Mouse (Mus musculus) midbrain, embryonic 11.5 days (tissue): Measurements from ENCODE around the gene Hist1h2bm. TPM values are rescaled to one million over a fixed set of nuclear protein-coding genes. Genes with fewer than 3 reads are reported as not detected.
"Not testable (repeated sequence)": the region's sequence is repeated elsewhere in the genome, so short reads cannot be mapped to it uniquely, and the experiment has no call there.

Experiments
- ATAC-seq: fragments of 200-750 bp; cut with Nextera tagmentation; 2 replicates; pipeline ENCODE4 v1.8.0; 2017; ENCODE audit warnings: moderate TSS enrichment, moderate library complexity; ENCODE audit not compliant: low FRiP score
- DNase-seq: peaks from one replicate; pipeline ENCODE4 v3.0.0; 2015; ENCODE audit warnings: low spot score; ENCODE audit errors: missing footprints
- H3K27ac ChIP-seq: fragments of 300-500 bp; sonication (generic); 2 replicates; pipeline ENCODE4 v1.5.1; 2014; ENCODE audit warnings: low read depth, low read length
- H3K27me3 ChIP-seq: fragments of 300-500 bp; sonication (generic); 2 replicates; pipeline ENCODE4 v1.6.1; 2014; ENCODE audit warnings: mild to moderate bottlenecking, low read length, moderate library complexity, mixed read lengths; ENCODE audit not compliant: control insufficient read depth, insufficient read depth
- H3K36me3 ChIP-seq: fragments of 300-500 bp; sonication (generic); 2 replicates; pipeline ENCODE4 v1.6.1; 2014; ENCODE audit warnings: mild to moderate bottlenecking, low read length, moderate library complexity, mixed read lengths; ENCODE audit not compliant: control insufficient read depth, insufficient read depth
- H3K4me1 ChIP-seq: fragments of 300-500 bp; sonication (generic); 2 replicates; pipeline ENCODE4 v1.6.1; 2014; ENCODE audit warnings: low read length; ENCODE audit not compliant: control insufficient read depth, insufficient read depth
- H3K4me2 ChIP-seq: fragments of 300-500 bp; sonication (generic); 2 replicates; pipeline ENCODE4 v1.6.1; 2014; ENCODE audit warnings: mild to moderate bottlenecking, moderate library complexity
- H3K4me3 ChIP-seq: fragments of 300-500 bp; sonication (generic); 2 replicates; pipeline ENCODE4 v1.5.1; 2014; ENCODE audit warnings: low read depth, low read length
- H3K9ac ChIP-seq: fragments of 300-500 bp; sonication (generic); 2 replicates; pipeline ENCODE4 v1.6.1; 2014; ENCODE audit warnings: low read length
- H3K9me3 ChIP-seq: fragments of 300-500 bp; sonication (generic); 2 replicates; pipeline ENCODE4 v1.6.1; 2016; ENCODE audit warnings: low read length; ENCODE audit not compliant: control insufficient read depth
- WGBS: fragments of 180-500 bp; shearing (Covaris S2); extraction: QIAGEN DNeasy Blood & Tissue Kit; methylation state at CpG from one replicate; pipeline ENCODE4 v1.1.7; 2014; 5-methylcytosine and 5-hydroxymethylcytosine counted together
- polyA plus RNA-seq: library from polyadenylated mRNA; unstranded; fragments of >200 nt; fragmentation: Nextera tagmentation; extraction: Ambion mirVana; gene quantifications from 2 replicates; pipeline ENCODE4 v1.2.1, GENCODE M21; 2014

Gene Hist1h2bm
- polyA plus RNA-seq, 1 experiment from 2014 or later: 5.7 TPM

- WGBS: 4% methylated on average over 5 of the region's 5 CpGs
- H3K36me3 ChIP-seq: no peaks in the 10 kb centered on the region
- peak overlapping the region; percentile 72 for H3K9ac ChIP-seq
- H3K27ac ChIP-seq: peak overlapping the region; percentile 94
- peak overlapping the region; percentile 87 for H3K4me2 ChIP-seq
- H3K4me3 ChIP-seq: peak overlapping the region; percentile 56
- ATAC-seq: no peak
- peak; percentile 96 for DNase-seq
- no peaks in the 10 kb centered on the region for H3K27me3 ChIP-seq
- peaks cover 10% of the 10 kb centered on the region; the same call in 1 of the 2 replicates for H3K4me1 ChIP-seq
- H3K9me3 ChIP-seq: no peaks in the 10 kb centered on the region
Measured at GRCm38 (mm10) chr13:21749387-21750158, 27.7 kb downstream of the Hist1h2bm start.

- H3K27me3 ChIP-seq, H3K36me3 ChIP-seq, H3K9me3 ChIP-seq: not testable (repeated sequence)
- WGBS: under 1% methylated on average over 39 of the region's 56 CpGs
- peak; percentile 85 for ATAC-seq
- Histone ChIP-seq H3K4me3 (peak within 1 kb of the TSS; percentile 56), H3K4me1 (peaks cover 10% of the 10 kb centered on the region; the same call in 1 of the 2 replicates), H3K9ac (peak within 1 kb of the TSS; percentile 72), H3K27ac (peak within 1 kb of the TSS; percentile 94), H3K4me2 (peak within 1 kb of the TSS; percentile 87)
- DNase-seq: peak; percentile 100
Measured at GRCm38 (mm10) chr13:21750159-21751017, 28.5 kb downstream of the Hist1h2bm start, which contains the start of gene Hist1h4k. Gene Hist1h4k (minus strand): TSS chr13:21750505.

- no peak overlapping the region for H3K4me3 ChIP-seq
- DNase-seq (no peak), ATAC-seq (no peak)
- peaks cover 10% of the 10 kb centered on the region; the same call in 1 of the 2 replicates for H3K4me1 ChIP-seq
- H3K9ac ChIP-seq: no peak overlapping the region
- H3K9me3 ChIP-seq: no peaks in the 10 kb centered on the region
- no peaks in the 10 kb centered on the region for H3K36me3 ChIP-seq
- peak overlapping the region; percentile 40; the same call in 1 of the 2 replicates for H3K27ac ChIP-seq
- no peaks in the 10 kb centered on the region for H3K27me3 ChIP-seq
- no peak overlapping the region for H3K4me2 ChIP-seq
Measured at GRCm38 (mm10) chr13:21751417-21751816, 29.6 kb downstream of the Hist1h2bm start.

GRCm38 (mm10) chr13:21751827-21752226 lies 30.0 kb downstream of the Hist1h2bm start:
- Histone ChIP-seq H3K9me3 (no peaks in the 10 kb centered on the region), H3K4me1 (peaks cover 10% of the 10 kb centered on the region; the same call in 1 of the 2 replicates), H3K4me3 (no peak overlapping the region), H3K27me3 (no peaks in the 10 kb centered on the region), H3K27ac (peak overlapping the region; percentile 91), H3K36me3 (no peaks in the 10 kb centered on the region), H3K9ac (no peak overlapping the region), H3K4me2 (no peak overlapping the region)
- WGBS: 77% methylated on average over 3 of the region's 3 CpGs
- DNase-seq: no peak
- ATAC-seq: no peak

GRCm38 (mm10) chr13:21752356-21752755 lies 30.5 kb downstream of the Hist1h2bm start:
- H3K9ac ChIP-seq: peak overlapping the region; percentile 72; the same call in 1 of the 2 replicates
- DNase-seq: peak; percentile 89
- H3K36me3 ChIP-seq: no peaks in the 10 kb centered on the region
- H3K4me2 ChIP-seq: peak overlapping the region; percentile 61
- ATAC-seq: no peak
- 42% methylated on average over 3 of the region's 3 CpGs for WGBS
- H3K27ac ChIP-seq: peak overlapping the region; percentile 91
- H3K4me1 ChIP-seq: peaks cover 10% of the 10 kb centered on the region; the same call in 1 of the 2 replicates
- H3K27me3 ChIP-seq: no peaks in the 10 kb centered on the region
- H3K9me3 ChIP-seq: no peaks in the 10 kb centered on the region
- no peak overlapping the region for H3K4me3 ChIP-seq

GRCm38 (mm10) chr13:21753051-21753523 lies 31.2 kb downstream of the Hist1h2bm start:
- Histone ChIP-seq H3K9ac (peak overlapping the region; percentile 72), H3K27me3 (no peaks in the 10 kb centered on the region), H3K27ac (peak overlapping the region; percentile 91), H3K9me3 (no peaks in the 10 kb centered on the region), H3K4me1 (peaks cover 10% of the 10 kb centered on the region; the same call in 1 of the 2 replicates), H3K4me3 (peak overlapping the region; percentile 34), H3K4me2 (peak overlapping the region; percentile 61), H3K36me3 (no peaks in the 10 kb centered on the region)
- DNase-seq (peak; percentile 93), ATAC-seq (no peak)
- WGBS: 2% methylated on average over 10 of the region's 10 CpGs

- not testable (repeated sequence) for H3K36me3 ChIP-seq, H3K27me3 ChIP-seq, H3K9me3 ChIP-seq
- peak; percentile 92 for ATAC-seq
- Histone ChIP-seq H3K4me2 (peak within 1 kb of the TSS; percentile 62), H3K4me3 (peak within 1 kb of the TSS; percentile 44), H3K4me1 (peaks cover 10% of the 10 kb centered on the region; the same call in 1 of the 2 replicates), H3K9ac (peak within 1 kb of the TSS; percentile 72), H3K27ac (peak within 1 kb of the TSS; percentile 91)
- peak; percentile 96 for DNase-seq
- WGBS: under 1% methylated on average over 35 of the region's 50 CpGs
Measured at GRCm38 (mm10) chr13:21753524-21754285, 31.9 kb downstream of the Hist1h2bm start, which contains the start of the genes Hist1h2ak and Hist1h2bn. Gene Hist1h2ak (minus strand): TSS chr13:21753827. Gene Hist1h2bn (plus strand): TSS chr13:21754123.

GRCm38 (mm10) chr13:21754294-21755001 lies 32.6 kb downstream of the Hist1h2bm start:
- peak; percentile 92 for DNase-seq
- H3K4me1 ChIP-seq, ATAC-seq, H3K36me3 ChIP-seq, H3K27me3 ChIP-seq, H3K9me3 ChIP-seq: not testable (repeated sequence)
- H3K4me3 ChIP-seq: peak overlapping the region; percentile 44
- peak overlapping the region; percentile 62 for H3K4me2 ChIP-seq
- peak overlapping the region; percentile 69 for H3K9ac ChIP-seq
- 1% methylated on average over 15 of the region's 26 CpGs for WGBS
- peak overlapping the region; percentile 91 for H3K27ac ChIP-seq
